Mouse (Mus musculus): Measurements from ENCODE around the gene Cphx3. TPM values are rescaled to one million over a fixed set of nuclear protein-coding genes. Genes with fewer than 3 reads are reported as not detected.
"Not testable (repeated sequence)": the region's sequence is repeated elsewhere in the genome, so short reads cannot be mapped to it uniquely, and the experiment has no call there.

Gene Cphx3
- polyA plus RNA-seq, 1 experiment, result not detected

DNA sequence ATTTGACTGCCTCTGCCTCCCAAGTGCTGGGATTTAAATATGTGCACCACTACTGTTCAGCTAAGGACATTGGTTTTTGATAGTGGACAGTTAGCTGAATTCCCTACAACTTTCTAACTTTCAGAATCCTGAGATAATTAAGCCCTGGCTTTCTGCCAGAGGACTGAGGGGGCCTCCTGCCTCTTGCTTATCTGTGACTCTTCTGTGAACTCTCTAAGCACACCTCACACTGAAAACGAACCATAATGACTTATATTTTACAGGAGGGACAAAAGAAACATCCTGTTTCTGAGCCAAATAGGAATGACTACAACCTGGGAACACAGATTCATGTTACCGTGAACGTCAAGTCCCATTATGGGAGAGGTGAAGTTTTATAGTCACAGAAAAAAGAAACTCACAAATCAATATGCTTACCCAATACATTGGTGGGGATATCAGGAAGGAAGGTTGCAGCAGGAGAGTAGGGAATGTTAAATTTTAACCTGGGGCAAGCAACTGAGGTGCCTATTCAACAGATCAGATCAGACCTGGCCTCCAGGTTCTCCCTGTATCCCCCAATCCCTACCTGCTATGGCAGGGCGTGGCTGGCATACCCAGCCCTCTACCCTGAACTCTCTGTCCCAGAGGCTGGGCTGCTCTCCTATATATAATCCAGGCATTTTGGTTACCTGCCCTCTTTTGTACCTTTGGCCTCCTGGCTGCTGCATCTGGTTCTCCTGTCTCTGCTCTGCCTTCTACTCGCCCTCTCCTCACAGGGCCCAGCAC, 134.3 kb downstream of the Cphx3 start:
- H3K27ac ChIP-seq (replicated peaks; ENCODE audit: low read depth, low read length); H3K4me3 ChIP-seq (ENCODE audit: insufficient read depth, low read depth, low read length); H3K4me1 ChIP-seq (ENCODE audit: control insufficient read depth, insufficient read depth, insufficient read length, low read length): not testable (repeated sequence)

- not testable (repeated sequence) for H3K4me3 ChIP-seq (ENCODE audit: insufficient read depth, low read depth, low read length); H3K27ac ChIP-seq (replicated peaks; ENCODE audit: low read depth, low read length); H3K4me1 ChIP-seq (ENCODE audit: control insufficient read depth, insufficient read depth, insufficient read length, low read length)
These were observed 155.1 kb downstream of the Cphx3 start for GRCm38 (mm10) chr14:26237183-26237582.

DNA sequence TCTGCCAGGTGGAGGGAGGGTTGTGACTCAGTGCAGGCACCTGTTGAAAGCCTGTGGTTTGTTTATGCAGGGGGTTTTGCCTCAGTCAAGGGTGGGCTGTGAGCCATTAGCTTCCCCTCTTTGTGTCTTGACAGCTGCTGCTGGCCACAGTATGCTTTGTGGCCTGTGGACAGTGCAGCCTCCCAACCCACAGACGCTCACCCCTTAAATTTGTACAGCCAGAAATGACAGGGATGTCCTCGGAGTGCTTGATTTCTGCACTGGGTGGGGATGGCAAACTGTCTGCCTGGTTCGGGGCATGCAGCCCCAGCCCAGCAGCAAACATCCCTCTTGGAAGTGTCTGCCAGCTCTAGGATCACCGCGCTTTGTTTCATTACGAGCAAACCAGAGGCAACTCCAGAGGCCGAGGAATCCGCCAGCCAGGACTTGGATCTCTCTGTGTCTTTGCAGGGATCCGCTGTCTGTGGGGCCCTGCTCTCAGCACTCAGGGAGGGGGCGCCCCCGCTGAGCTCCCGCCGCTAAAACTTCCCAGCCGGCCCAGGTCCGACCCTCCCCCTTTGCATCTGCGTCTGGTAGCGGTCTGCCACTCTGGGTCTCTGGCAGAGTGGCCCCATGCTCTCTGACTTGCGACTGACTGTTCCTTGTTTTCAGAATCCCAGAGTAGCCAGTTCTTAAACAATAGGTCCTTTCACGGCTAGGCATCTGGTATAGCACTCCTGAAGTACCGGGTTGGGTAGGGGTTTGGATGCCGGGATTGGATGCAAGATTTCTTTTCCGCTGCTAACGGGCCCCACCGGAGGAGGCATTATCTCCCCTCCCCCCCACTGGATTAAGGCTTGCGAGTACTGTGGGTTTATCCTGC, 175.9 kb downstream of the Cphx3 start, which contains the start of gene Duxbl3:
Gene Duxbl3, plus strand, starts transcription at position 207 of the 862 bp plus-strand sequence.
- H3K4me3 ChIP-seq (ENCODE audit: insufficient read depth, low read depth, low read length); H3K4me1 ChIP-seq (ENCODE audit: control insufficient read depth, insufficient read depth, insufficient read length, low read length); H3K27ac ChIP-seq (replicated peaks; ENCODE audit: low read depth, low read length): not testable (repeated sequence)

- H3K4me3 ChIP-seq (ENCODE audit: insufficient read depth, low read depth, low read length); H3K27ac ChIP-seq (replicated peaks; ENCODE audit: low read depth, low read length); H3K4me1 ChIP-seq (ENCODE audit: control insufficient read depth, insufficient read depth, insufficient read length, low read length): not testable (repeated sequence)
These were observed 176.6 kb downstream of the Cphx3 start for GRCm38 (mm10) chr14:26258729-26259128.

Other genes starting within 250 kb of the Cphx3 start
- 33.6 and 35.3 TPM in 2 replicates for gene Anxa11, start 240.1 kb upstream of the Cphx3 start, polyA plus RNA-seq (2012; ENCODE audit: insufficient read depth, insufficient read length, missing spikeins)
- gene Plac9a, start 179.2 kb upstream of the Cphx3 start, polyA plus RNA-seq (2012; ENCODE audit: insufficient read depth, insufficient read length, missing spikeins), result 2.8 and 6.4 TPM in 2 replicates
- gene Tmem254a, start 154.6 kb upstream of the Cphx3 start, polyA plus RNA-seq (2012; ENCODE audit: insufficient read depth, insufficient read length, missing spikeins), result 3.9 and 4.5 TPM in 2 replicates
- gene Cphx1, start 144.0 kb upstream of the Cphx3 start, polyA plus RNA-seq (2012; ENCODE audit: insufficient read depth, insufficient read length, missing spikeins), result not detected in 2 replicates
- not detected in 2 replicates for gene Duxbl1, start 103.7 kb upstream of the Cphx3 start, polyA plus RNA-seq (2012; ENCODE audit: insufficient read depth, insufficient read length, missing spikeins)
- 12.8 and 46.7 TPM in 2 replicates for gene Gm9780, start 39.6 kb upstream of the Cphx3 start, polyA plus RNA-seq (2012; ENCODE audit: insufficient read depth, insufficient read length, missing spikeins)
- gene Tmem254c, start 14.9 kb upstream of the Cphx3 start, polyA plus RNA-seq (2012; ENCODE audit: insufficient read depth, insufficient read length, missing spikeins), result not detected in 2 replicates
- not detected in 2 replicates for gene Cphx2, start 781 bp upstream of the Cphx3 start, polyA plus RNA-seq (2012; ENCODE audit: insufficient read depth, insufficient read length, missing spikeins)
- not detected in 2 replicates for gene Duxbl2, start 36.1 kb downstream of the Cphx3 start, polyA plus RNA-seq (2012; ENCODE audit: insufficient read depth, insufficient read length, missing spikeins)
- gene Plac9b, start 100.2 kb downstream of the Cphx3 start, polyA plus RNA-seq (2012; ENCODE audit: insufficient read depth, insufficient read length, missing spikeins), result 81.7 and 83.1 TPM in 2 replicates
- 42.0 and 96.9 TPM in 2 replicates for gene Tmem254b, start 124.7 kb downstream of the Cphx3 start, polyA plus RNA-seq (2012; ENCODE audit: insufficient read depth, insufficient read length, missing spikeins)
- not detected in 2 replicates for gene Duxbl3, start 175.7 kb downstream of the Cphx3 start, polyA plus RNA-seq (2012; ENCODE audit: insufficient read depth, insufficient read length, missing spikeins)